Mouse (Mus musculus) kidney, adult 11 months (tissue): ENCODE measurements at regions not wholly inside any gene's neighbourhood (a gene's known extent, or its start where the extent isn't known, plus 50 kb on each side); places are given as distances from the start of the nearest gene placed in this dataset.

Source experiments
- DNase-seq: peaks from one replicate; pipeline ENCODE4 v3.0.0; 2022

DNA sequence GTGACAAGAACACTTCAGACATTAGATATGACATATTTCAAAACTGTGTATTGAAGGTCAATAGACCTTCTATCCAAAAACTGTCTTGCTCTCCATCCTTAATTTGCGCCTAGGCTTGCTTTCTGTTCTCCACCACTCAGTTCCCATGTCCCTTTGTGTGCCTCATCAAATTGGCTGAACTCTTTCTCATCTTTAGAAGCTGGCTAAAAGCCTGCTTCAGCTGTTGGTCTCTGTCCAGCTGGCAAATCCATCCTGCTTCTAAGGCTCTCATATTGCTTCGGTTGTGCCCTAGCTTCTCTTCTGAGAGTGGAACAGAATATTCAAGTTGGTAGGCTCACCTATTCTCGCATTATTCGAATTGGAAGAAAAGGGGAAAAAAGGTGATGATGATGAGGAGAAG lies 322.6 kb upstream of the Klf12 start:
- no peak for DNase-seq

DNA sequence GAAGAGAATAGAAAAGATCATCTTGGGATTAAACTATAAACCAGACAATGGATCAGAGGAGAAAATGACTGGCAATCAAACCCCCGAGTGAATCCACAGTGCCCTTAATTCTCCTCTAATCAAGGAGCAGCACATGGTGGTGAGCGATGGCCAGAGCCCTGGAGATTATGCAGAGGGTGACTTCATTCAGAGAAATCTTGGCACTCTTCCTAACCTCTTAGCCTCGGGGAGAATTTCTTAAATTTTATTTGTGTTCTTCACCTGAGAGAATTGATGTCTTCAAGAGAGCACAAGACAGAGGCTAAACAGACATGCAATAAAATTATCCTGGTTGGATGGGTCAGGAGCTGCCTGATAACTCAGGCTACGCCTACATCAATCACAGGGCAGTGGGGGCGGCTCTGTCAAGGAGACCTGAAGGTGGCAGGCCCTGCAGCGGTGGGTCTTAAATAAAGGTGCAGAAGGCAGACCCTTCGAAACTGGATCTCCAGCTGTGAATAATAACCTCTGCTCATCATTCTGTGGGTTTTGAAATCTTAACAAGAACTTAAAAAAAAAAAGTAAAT lies 316.5 kb upstream of the Klf12 start:
- DNase-seq: no peak

- DNase-seq: no peak
Measured at GRCm38 (mm10) chr14:100570026-100570425, 285.5 kb upstream of the Klf12 start.

GRCm38 (mm10) chr14:100561884-100562283 lies 277.4 kb upstream of the Klf12 start:
- DNase-seq: no peak

- DNase-seq: no peak
Measured at GRCm38 (mm10) chr14:100558378-100558777, 273.9 kb upstream of the Klf12 start.

DNA sequence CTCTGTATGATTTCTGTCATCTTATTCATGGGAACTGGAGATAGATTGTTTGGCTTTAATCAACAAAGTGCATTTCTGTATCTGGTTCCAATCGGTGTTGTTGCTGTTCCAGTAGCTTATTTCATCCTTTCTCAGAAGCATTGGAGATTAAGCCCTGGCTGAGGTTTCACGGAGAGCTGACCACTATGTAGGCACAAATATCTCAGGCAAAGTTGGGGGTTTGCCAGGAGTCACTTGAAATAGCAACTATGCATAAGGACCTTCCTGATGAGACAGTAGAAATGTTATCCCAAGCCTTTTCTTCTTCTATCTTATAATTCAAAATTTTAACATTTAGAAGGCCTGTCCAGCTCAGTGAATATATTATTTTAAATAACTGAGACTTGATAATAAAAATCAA lies 268.0 kb upstream of the Klf12 start:
- no peak for DNase-seq

GRCm38 (mm10) chr14:100550266-100550665 lies 265.8 kb upstream of the Klf12 start:
- DNase-seq: no peak

DNA sequence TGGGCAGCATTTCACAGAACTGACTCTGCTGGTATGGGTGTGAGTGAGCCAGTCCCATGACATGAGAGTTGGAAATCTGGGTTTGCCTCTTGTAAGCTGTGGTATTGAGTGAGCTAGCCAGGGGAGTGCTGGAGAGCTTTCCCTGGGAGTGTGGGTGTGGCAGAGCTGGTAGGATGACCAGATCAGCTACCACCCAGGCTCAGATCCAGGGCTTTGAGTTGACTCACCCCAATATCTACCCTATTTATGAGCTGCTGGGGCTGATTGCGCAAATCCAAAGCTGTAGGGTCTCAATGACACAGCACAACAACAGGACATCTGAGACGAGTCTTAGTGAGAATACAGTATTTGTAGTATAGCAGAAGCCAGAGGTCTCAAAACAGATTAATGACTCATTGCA lies 245.7 kb upstream of the Klf12 start:
- no peak for DNase-seq

- no peak for DNase-seq
Measured at GRCm38 (mm10) chr14:100529758-100530157, 245.3 kb upstream of the Klf12 start.

DNA sequence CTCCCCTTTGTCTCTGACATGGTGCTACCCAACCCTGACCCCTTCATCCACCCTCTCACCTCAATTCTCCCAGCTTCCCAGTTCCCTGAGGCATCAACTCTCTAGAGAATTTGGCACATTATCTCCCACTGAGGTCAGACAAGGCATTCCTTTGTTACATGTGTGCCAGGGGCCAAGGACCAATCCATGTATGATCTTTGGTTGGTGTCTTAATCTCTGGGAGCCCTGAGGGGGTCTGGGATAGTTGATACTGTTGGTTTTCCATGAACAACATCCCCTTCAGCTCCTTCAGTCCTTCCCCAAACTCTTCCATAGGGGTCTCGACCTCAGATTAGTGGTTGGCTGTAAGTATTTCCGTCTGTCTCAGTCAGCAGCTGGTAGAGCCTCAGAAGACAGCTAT lies 224.9 kb upstream of the Klf12 start:
- DNase-seq: no peak

DNA sequence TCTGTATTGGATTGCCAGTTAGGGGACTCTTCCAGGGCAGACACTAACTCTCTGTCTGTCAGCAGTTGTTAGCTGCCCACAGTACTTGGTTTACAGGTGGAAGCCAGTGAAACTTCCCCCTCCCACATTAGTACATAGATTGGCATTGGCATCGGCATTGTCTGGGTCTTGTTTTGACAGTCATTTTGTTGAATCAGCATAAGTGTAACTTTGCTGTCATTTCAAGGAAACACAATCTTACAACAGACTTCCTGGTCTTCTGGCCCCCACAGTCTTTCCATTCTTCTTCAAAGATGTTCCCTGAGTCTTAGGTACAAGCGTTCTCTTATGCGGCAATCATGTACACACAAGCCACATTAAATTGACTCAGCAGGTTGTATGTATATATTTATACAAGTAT lies 223.6 kb upstream of the Klf12 start:
- DNase-seq: no peak

GRCm38 (mm10) chr14:100507616-100508015 lies 223.1 kb upstream of the Klf12 start:
- no peak for DNase-seq

GRCm38 (mm10) chr14:100488837-100489236 lies 204.4 kb upstream of the Klf12 start:
- no peak for DNase-seq

DNA sequence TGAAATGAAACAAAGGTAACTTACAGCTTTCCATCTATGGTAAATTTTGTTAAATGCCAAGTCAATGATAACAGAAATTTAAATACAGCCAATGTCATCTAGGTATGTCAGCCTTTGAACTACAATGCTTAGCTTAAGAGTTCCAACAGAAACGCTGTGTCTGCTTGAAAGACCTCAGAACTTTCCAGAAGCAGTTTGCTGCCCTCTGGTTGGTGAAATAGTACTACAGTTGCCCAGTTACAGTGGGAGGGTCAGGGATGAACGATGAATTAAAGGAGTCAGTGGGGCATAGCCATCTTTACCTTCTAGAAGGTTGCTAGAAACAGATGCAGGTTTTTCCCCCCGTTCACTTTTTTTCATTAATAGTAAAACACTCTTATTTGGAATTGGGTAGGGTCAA lies 201.0 kb upstream of the Klf12 start:
- no peak for DNase-seq

DNA sequence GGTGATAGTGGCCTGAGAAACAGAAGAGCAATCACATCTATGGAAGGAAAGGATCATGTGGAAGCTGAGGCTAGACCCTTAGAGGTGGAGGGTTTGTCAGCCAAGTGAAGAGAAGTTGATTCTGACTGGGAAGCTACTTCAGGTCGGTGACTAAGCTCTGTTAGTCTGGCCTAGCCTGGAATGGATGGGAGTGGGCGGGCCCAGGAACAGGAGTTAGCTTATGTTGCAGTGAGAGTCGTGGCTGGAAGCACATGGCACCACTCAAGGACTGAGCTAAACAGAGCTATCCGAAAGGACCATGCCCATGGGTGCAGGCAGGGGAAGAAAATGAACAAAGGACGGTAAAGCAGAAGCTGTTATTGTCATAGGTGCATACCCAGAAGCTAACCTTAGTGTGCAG lies 199.6 kb upstream of the Klf12 start:
- DNase-seq: no peak

- peak; percentile 46 for DNase-seq
Measured at GRCm38 (mm10) chr14:100477595-100478380, 193.3 kb upstream of the Klf12 start.

GRCm38 (mm10) chr14:100468311-100468710 lies 183.8 kb upstream of the Klf12 start:
- no peak for DNase-seq

GRCm38 (mm10) chr14:100462321-100462720 lies 177.8 kb upstream of the Klf12 start:
- peak; percentile 64 for DNase-seq

- DNase-seq: peak; percentile 86
Measured at GRCm38 (mm10) chr14:100461141-100462043, 176.9 kb upstream of the Klf12 start.

GRCm38 (mm10) chr14:100459601-100460290 lies 175.3 kb upstream of the Klf12 start:
- peak; percentile 23 for DNase-seq

GRCm38 (mm10) chr14:100458727-100459447 lies 174.4 kb upstream of the Klf12 start:
- peak; percentile 94 for DNase-seq
